Mouse (Mus musculus) kidney, adult 2 months (tissue): ENCODE data around the gene Rbm15b. TPM values are rescaled to one million over a fixed set of nuclear protein-coding genes. Genes with fewer than 3 reads are reported as not detected.

Experiments
- DNase-seq: peaks from one replicate; pipeline ENCODE4 v3.0.0; 2021
- H3K27ac ChIP-seq: fragments of 200-500 bp; 2 replicates; pipeline ENCODE4 v1.5.1; 2012; ENCODE audit warnings: low read depth, low read length, control low read depth, inconsistent platforms; ENCODE audit not compliant: insufficient read depth
- H3K27me3 ChIP-seq: fragments of 200-500 bp; replicated peaks from 2 replicates; pipeline ENCODE4 v1.6.1; 2012; ENCODE audit warnings: mild to moderate bottlenecking, moderate library complexity, low read length, inconsistent platforms; ENCODE audit not compliant: control insufficient read depth, insufficient read depth
- H3K36me3 ChIP-seq: fragments of 200-500 bp; 2 replicates; pipeline ENCODE4 v1.6.1; 2012; ENCODE audit warnings: mild to moderate bottlenecking, moderate library complexity, low read length, inconsistent platforms; ENCODE audit not compliant: control insufficient read depth, insufficient read depth
- H3K4me1 ChIP-seq: fragments of 200-500 bp; 2 replicates; pipeline ENCODE4 v1.6.1; 2011; ENCODE audit warnings: low read length; ENCODE audit not compliant: control insufficient read depth, insufficient read depth
- H3K4me3 ChIP-seq: fragments of 200-500 bp; 2 replicates; pipeline ENCODE4 v1.5.1; 2011; ENCODE audit warnings: mild to moderate bottlenecking, low read depth, low read length, control low read depth; ENCODE audit not compliant: insufficient read depth
- CTCF ChIP-seq: fragments of 200-500 bp; conservative IDR thresholded peaks from 2 replicates; pipeline ENCODE4 v1.5.1; 2011; ENCODE audit warnings: low read depth, mild to moderate bottlenecking, control low read depth, low read length, moderate library complexity, mixed read lengths; ENCODE audit not compliant: insufficient read depth, insufficient read length
- POLR2A ChIP-seq: fragments of 200-500 bp; IDR thresholded peaks from one replicate; pipeline ENCODE4 v1.6.1; 2011; ENCODE audit warnings: low read depth, low read length, control low read depth
- WGBS: fragments of 180-500 bp; shearing (Covaris S2); methylation state at CpG from one replicate; pipeline ENCODE4 v1.1.7; 2018; 5-methylcytosine and 5-hydroxymethylcytosine counted together
- polyA plus RNA-seq: library from polyadenylated mRNA; depleted of rRNA; stranded (reverse); fragments of >200 nt; gene quantifications from 2 replicates; pipeline ENCODE4 v1.2.3, GENCODE M21; 2012

Gene Rbm15b
- polyA plus RNA-seq, 1 experiment: 6.8 TPM

DNA sequence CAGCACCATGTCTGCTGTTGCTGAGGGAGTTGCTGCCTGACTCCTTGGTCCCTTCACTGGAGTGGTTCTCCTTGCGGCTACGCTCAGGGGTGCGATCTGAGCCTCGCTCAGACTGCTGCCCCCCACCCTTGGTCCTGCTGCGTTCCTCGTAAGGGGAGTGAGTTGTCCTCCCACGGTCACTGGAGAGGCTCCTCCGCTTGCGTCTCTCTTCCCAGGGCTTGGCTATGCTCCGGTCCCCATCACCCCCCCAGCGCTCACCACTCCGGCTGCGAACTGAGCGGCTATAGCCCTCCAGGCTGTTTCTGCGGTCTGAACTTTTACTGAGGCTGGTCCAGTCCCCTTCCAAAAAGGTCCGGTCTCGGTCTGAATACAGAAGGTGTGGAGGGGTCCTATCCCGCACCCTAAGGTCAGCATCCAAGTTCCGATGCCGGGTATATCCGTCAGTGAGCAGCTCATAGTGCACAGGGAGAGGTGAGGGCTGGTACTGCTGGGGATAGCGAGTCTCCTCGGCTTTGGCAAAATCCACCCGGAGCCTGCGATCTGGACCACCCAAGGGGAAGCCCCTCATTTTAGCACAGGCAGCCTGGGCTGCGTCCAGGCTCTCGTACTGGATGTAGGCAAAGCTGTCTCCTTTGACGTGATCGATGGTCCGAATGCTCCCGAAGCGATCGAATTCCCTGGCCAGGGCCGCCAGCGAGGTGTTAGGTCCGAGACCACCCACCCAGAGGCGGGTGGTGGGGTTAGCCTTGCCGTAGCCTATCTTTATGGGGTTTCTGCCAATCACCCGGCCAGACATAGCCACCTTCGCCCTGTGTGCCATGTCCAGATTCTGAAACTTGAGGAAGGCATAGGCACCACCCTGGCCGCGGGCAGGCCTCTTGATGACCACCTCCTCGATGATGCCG, 2.0 kb downstream of the Rbm15b start:
- Histone ChIP-seq H3K4me1 (0 out of 2 replicates have a peak, but pooled peaks cover 8% of the 10 kb centered on the region), H3K27ac (no peak overlapping the region), H3K36me3 (peaks cover 2% of the 10 kb centered on the region; the same call in 1 of the 2 replicates), H3K27me3 (no peaks in the 10 kb centered on the region), H3K4me3 (peak overlapping the region; percentile 91)
- no peak for DNase-seq
- no peak for TF ChIP-seq POLR2A
- TF ChIP-seq CTCF: no peak
- WGBS: 50% methylated on average over 44 of the region's 44 CpGs

DNA sequence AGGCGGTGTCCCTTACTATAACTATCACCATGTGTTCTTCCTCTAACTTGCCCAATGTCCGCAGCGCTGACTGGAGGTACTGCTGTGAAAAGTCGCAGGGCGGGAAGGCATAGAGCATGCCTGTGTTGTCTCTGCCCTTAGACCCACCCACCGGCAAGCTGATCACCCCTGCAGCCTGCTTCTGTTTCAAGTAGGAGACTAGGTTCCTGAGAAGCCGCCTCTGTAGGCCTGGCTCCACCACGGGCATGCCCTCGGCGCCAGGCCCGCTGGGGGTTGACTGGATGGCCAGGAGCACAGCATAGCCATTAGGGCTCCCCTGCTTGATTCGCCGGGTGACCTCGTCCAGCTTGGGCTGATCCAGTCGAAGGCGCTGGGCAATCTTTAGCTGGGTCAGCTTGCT, 2.9 kb downstream of the Rbm15b start:
- TF ChIP-seq CTCF (no peak), POLR2A (no peak)
- no peak overlapping the region for H3K27ac ChIP-seq
- no peak for DNase-seq
- no peak overlapping the region for H3K4me3 ChIP-seq
- no peaks in the 10 kb centered on the region for H3K27me3 ChIP-seq
- 0 out of 2 replicates have a peak, but pooled peaks cover 5% of the 10 kb centered on the region for H3K4me1 ChIP-seq
- H3K36me3 ChIP-seq: no peaks in the 10 kb centered on the region
- 66% methylated on average over 16 of the region's 16 CpGs for WGBS

DNA sequence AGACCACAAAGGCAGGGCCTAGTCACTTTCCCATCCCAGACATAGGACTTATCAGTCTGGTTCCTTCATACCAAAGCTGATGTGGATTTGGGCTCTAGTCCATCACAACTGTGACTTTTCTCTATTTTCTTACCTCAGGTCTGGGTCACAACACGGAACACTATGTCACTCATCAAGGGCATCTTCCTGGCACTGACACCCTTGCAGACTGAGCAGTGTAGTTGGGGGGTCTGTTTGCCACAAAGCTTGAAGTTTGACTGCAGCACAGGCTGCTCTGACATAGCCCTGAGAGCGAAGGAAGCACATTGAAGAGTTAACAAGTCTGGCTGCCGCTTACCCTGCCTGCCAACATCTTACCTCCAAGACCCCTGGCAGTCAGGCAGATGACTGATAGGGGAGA, 4.1 kb downstream of the Rbm15b start:
- Histone ChIP-seq H3K4me1 (0 out of 2 replicates have a peak, but pooled peaks cover 5% of the 10 kb centered on the region), H3K27me3 (no peaks in the 10 kb centered on the region), H3K4me3 (no peak overlapping the region), H3K27ac (no peak overlapping the region), H3K36me3 (0 out of 2 replicates have a peak, but pooled peaks cover 2% of the 10 kb centered on the region)
- TF ChIP-seq POLR2A (no peak), CTCF (no peak)
- 93% methylated on average over 3 of the region's 3 CpGs for WGBS
- no peak for DNase-seq

DNA sequence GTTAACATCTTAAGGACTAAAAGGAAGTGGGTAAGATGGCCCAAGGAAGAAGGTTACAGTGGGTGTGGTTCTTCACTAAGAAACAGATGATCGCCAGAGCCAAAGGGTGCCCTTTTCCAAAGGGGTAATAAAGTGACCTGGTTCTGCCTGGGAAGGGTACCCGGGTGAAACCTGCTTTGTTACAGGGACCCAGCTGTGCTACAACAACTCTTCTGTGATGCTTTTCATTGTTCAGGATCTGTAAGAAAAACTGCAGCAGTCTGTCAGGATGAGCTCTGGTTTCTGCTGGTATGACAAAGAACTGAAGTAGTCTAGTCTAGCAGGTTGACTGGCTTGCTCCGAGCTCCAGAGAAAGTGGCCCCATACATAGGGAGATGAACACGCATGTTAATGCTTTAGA, 5.1 kb downstream of the Rbm15b start:
- H3K27ac ChIP-seq: no peak overlapping the region
- WGBS: 66% methylated on average over 4 of the region's 4 CpGs
- H3K4me3 ChIP-seq: no peak overlapping the region
- TF ChIP-seq CTCF: no peak
- no peak for TF ChIP-seq POLR2A
- 0 out of 2 replicates have a peak, but pooled peaks cover 5% of the 10 kb centered on the region for H3K4me1 ChIP-seq
- H3K36me3 ChIP-seq: 0 out of 2 replicates have a peak, but pooled peaks cover 2% of the 10 kb centered on the region
- H3K27me3 ChIP-seq: no peaks in the 10 kb centered on the region
- DNase-seq: no peak

DNA sequence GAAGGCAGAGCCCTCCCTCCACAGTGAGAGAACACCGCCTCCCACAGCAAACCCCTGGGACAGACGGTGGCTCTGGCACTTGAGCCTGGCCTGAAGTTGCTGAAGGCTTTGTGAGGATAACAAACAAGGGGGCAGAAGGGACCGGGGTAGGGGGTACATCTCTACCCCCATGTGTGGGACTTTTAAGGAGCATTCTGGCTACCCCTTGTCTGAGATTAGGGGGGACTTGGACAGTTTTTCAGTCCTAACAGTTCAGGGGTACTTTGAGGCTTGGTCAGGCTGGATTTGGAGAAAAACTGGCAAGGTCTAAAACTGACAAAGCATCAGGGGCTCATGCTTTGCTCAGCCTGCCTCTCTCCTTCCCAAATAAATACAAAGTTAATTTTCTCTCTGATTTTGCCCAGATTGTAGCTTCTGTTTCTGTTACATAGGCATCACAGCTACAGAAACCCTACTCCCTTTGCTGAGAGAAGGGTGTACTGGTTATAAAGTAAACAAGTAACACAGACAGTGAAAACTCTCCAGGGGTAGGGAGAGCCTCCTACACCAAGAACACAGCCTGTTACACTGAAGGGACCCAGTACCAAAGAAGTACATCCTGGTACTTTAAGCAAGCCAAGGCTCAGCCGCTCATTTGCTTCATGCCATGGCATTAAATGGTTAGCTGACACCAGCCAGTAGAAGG, 6.0 kb downstream of the Rbm15b start:
- Histone ChIP-seq H3K27me3 (no peaks in the 10 kb centered on the region), H3K36me3 (0 out of 2 replicates have a peak, but pooled peaks cover 2% of the 10 kb centered on the region), H3K27ac (no peak overlapping the region), H3K4me3 (no peak overlapping the region), H3K4me1 (0 out of 2 replicates have a peak, but pooled peaks cover 5% of the 10 kb centered on the region)
- TF ChIP-seq CTCF (no peak), POLR2A (no peak)
- DNase-seq: no peak
- 55% methylated on average over 4 of the region's 4 CpGs for whole genome bisulfite sequencing

DNA sequence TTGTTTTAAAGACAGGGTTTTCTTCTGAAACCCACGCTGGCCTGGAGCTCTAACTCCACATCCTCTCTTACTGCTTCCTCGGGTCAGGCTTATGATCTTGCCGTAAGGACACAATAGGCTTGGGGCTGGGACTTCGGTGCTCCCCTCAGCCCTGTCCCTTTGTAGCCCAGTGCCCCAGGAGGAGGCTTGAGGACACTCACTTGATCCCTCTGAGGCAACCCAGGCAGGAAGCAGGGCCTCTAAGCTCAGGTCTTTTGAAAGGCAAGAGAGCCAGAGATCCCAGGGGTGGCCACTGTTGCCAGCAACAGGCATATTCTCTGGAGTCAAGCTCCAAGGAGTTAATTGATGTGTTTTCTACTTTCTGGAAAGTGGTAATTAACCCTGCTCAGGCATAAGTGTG, 7.8 kb downstream of the Rbm15b start:
- no peaks in the 10 kb centered on the region for H3K4me1 ChIP-seq
- DNase-seq: no peak
- H3K27me3 ChIP-seq: no peaks in the 10 kb centered on the region
- 72% methylated on average over 4 of the region's 4 CpGs for WGBS
- no peak overlapping the region for H3K27ac ChIP-seq
- 0 out of 2 replicates have a peak, but pooled peaks cover 2% of the 10 kb centered on the region for H3K36me3 ChIP-seq
- no peak overlapping the region for H3K4me3 ChIP-seq
- no peak for TF ChIP-seq CTCF
- TF ChIP-seq POLR2A: no peak

DNA sequence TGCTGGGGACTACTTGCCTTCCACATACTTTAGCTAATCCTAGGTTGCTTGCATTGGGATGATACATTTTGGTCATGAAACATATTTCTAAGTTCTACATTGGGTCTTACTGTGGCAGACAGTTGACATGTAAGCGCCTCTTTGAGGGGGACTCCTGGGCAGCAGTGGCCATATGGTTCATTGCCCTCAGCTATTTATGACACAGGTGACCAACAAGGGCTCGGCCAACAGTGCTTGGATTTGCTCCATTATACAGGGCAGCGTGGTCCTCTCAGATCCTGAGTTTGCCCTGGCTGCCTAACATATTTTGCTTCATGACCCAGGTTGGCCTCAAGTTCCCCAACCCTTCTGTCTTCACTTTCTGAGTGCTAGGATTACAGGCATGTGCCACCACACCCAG, 10.6 kb downstream of the Rbm15b start:
- no peak for DNase-seq
- Histone ChIP-seq H3K36me3 (peaks cover 5% of the 10 kb centered on the region; the same call in 1 of the 2 replicates), H3K27me3 (no peaks in the 10 kb centered on the region), H3K4me3 (no peak overlapping the region), H3K27ac (no peak overlapping the region), H3K4me1 (no peaks in the 10 kb centered on the region)
- no peak for TF ChIP-seq CTCF
- no peak for TF ChIP-seq POLR2A
- WGBS: 49% methylated on average over 3 of the region's 3 CpGs
